Mouse (Mus musculus): ENCODE data around the gene Apold1. TPM values are rescaled to one million over a fixed set of nuclear protein-coding genes. Genes with fewer than 3 reads are reported as not detected.

Gene Apold1
- polyA plus RNA-seq, 1 experiment from 2014 or later: 3.5 TPM

DNA sequence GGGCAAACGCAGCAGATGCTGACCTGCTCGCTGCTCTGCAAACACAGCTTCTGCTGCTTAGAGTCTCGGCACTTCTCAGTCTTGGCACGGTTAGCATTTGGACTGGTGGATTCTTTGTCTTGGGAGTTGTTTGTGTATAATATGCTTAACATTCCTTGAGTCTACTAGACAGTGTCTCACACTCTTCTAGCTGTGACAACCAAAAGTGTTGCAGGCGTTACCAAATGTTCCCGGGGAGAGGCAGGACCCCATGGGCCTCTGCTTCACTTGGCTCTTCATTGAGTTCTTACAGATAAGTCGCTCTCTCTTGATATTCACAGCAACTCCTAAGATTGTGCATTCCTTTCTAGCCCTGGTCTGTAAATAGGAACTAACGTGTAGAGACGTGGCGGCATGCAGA lies 38.0 kb downstream of the Apold1 start:
- DNase-seq (ENCODE audit: low spot score) (peak; percentile 75), ATAC-seq (peak; percentile 61)
- no peak for TF ChIP-seq CTCF (IDR thresholded peaks at IDR 0.05)
- peak; percentile 100 for TF ChIP-seq EP300 (IDR thresholded peaks at IDR 0.05)
- H3K9me3 ChIP-seq (ENCODE audit: low read length): no peaks in the 10 kb centered on the region
- peaks cover 66% of the 10 kb centered on the region for H3K36me3 ChIP-seq (ENCODE audit: insufficient read depth, low read length)
- no peak overlapping the region for H3K4me3 ChIP-seq (ENCODE audit: low read depth, low read length)
- WGBS: 56% methylated on average over 10 of the region's 10 CpGs
- H3K4me2 ChIP-seq (replicated peaks; ENCODE audit: low read depth, low read length): no peak overlapping the region
- H3K27me3 ChIP-seq (replicated peaks; ENCODE audit: insufficient read depth, low read length): no peaks in the 10 kb centered on the region
- H3K4me1 ChIP-seq (ENCODE audit: insufficient read depth, low read depth, low read length): no peaks in the 10 kb centered on the region; the same call in none of the 2 replicates
- H3K27ac ChIP-seq (ENCODE audit: low read length): peak overlapping the region; percentile 80
- no peak overlapping the region for H3K9ac ChIP-seq (replicated peaks; ENCODE audit: low read depth)

- TF ChIP-seq CTCF (IDR thresholded peaks at IDR 0.05) (no peak), EP300 (IDR thresholded peaks at IDR 0.05) (peak; percentile 84)
- WGBS: 70% methylated on average over 3 of the region's 3 CpGs
- ATAC-seq: no peak
- Histone ChIP-seq H3K9me3 (ENCODE audit: low read length) (no peaks in the 10 kb centered on the region), H3K4me3 (ENCODE audit: low read depth, low read length) (no peak overlapping the region), H3K9ac (replicated peaks; ENCODE audit: low read depth) (no peak overlapping the region), H3K4me1 (ENCODE audit: insufficient read depth, low read depth, low read length) (no peaks in the 10 kb centered on the region; the same call in none of the 2 replicates), H3K27ac (ENCODE audit: low read length) (peak overlapping the region; percentile 80), H3K36me3 (ENCODE audit: insufficient read depth, low read length) (peaks cover 50% of the 10 kb centered on the region), H3K4me2 (replicated peaks; ENCODE audit: low read depth, low read length) (no peak overlapping the region), H3K27me3 (replicated peaks; ENCODE audit: insufficient read depth, low read length) (no peaks in the 10 kb centered on the region)
- no peak for DNase-seq (ENCODE audit: low spot score)
Observed at GRCm38 (mm10) chr6:135021633-135022032, 40.1 kb downstream of the Apold1 start.

DNA sequence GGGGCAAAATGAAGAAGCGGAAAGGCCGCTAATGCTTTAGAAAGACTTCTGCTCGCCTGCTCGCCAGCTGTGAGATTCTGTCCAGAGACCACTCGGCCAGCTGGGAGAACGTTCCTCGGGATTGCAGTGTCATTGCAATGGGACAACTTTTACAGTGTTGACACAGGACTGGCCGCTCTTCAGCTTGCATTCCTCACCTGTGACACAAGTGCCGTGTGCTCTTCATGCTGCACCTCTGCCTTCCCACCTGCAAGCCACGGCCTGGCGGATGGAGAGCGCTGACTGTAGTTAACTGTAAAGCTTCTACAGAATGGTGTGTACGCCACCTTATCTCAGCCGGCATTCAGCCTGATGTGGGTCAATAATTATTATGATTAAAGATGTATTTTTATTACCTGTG lies 41.9 kb downstream of the Apold1 start:
- no peak overlapping the region for H3K4me3 ChIP-seq (ENCODE audit: low read depth, low read length)
- H3K9me3 ChIP-seq (ENCODE audit: low read length): no peaks in the 10 kb centered on the region
- H3K4me2 ChIP-seq (replicated peaks; ENCODE audit: low read depth, low read length): no peak overlapping the region
- WGBS: 67% methylated on average over 14 of the region's 14 CpGs
- no peaks in the 10 kb centered on the region for H3K27me3 ChIP-seq (replicated peaks; ENCODE audit: insufficient read depth, low read length)
- TF ChIP-seq EP300 (IDR thresholded peaks at IDR 0.05): peak; percentile 94
- TF ChIP-seq CTCF (IDR thresholded peaks at IDR 0.05): no peak
- H3K9ac ChIP-seq (replicated peaks; ENCODE audit: low read depth): no peak overlapping the region; the same call in 1 of the 2 replicates
- peaks cover 37% of the 10 kb centered on the region for H3K36me3 ChIP-seq (ENCODE audit: insufficient read depth, low read length)
- peak overlapping the region; percentile 94 for H3K27ac ChIP-seq (ENCODE audit: low read length)
- ATAC-seq (peak; percentile 45), DNase-seq (ENCODE audit: low spot score) (peak; percentile 86)
- peaks cover 4% of the 10 kb centered on the region for H3K4me1 ChIP-seq (ENCODE audit: insufficient read depth, low read depth, low read length)

DNA sequence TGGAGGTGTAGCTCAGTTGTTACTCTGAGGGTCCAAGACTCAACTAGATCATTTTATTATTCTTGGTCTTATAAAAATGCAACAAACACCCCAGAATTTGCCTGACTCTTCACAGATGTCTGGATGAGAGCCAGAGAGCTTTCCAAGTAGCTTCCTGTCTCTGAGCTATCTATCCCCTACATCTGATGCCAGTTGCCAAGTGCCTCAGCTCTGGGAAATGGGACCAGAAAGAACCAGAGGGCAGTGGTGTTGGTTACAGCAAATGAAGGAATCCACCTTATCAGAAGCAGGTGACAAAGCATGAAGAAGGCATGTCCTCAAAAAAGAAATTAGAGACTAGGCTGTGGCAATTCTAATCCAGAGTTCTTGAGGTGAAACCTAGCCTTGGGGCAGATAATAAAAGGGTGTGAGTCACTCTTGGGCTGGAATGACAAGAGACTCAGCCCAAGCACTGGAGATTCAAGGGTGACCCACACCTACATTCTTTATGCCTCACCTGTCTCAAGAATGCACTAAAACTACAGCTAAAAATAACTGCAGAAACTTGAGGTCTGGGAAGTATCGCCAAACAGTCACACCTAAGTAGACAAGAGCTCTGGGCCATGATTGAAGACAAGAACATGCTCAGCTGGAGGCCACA lies 43.4 kb downstream of the Apold1 start:
- Histone ChIP-seq H3K36me3 (ENCODE audit: insufficient read depth, low read length) (peaks cover 34% of the 10 kb centered on the region; the same call in 1 of the 2 replicates), H3K27me3 (replicated peaks; ENCODE audit: insufficient read depth, low read length) (no peaks in the 10 kb centered on the region), H3K27ac (ENCODE audit: low read length) (peak overlapping the region; percentile 94), H3K4me2 (replicated peaks; ENCODE audit: low read depth, low read length) (no peak overlapping the region), H3K9me3 (ENCODE audit: low read length) (no peaks in the 10 kb centered on the region), H3K9ac (replicated peaks; ENCODE audit: low read depth) (no peak overlapping the region), H3K4me3 (ENCODE audit: low read depth, low read length) (no peak overlapping the region), H3K4me1 (ENCODE audit: insufficient read depth, low read depth, low read length) (peaks cover 4% of the 10 kb centered on the region)
- peak; percentile 93 for DNase-seq (ENCODE audit: low spot score)
- 56% methylated on average over 1 of the region's 1 CpGs for WGBS
- peak; percentile 100 for TF ChIP-seq EP300 (IDR thresholded peaks at IDR 0.05)
- no peak for TF ChIP-seq CTCF (IDR thresholded peaks at IDR 0.05)
- ATAC-seq: peak; percentile 87

GRCm38 (mm10) chr6:135026232-135026631 lies 44.7 kb downstream of the Apold1 start:
- peaks cover 24% of the 10 kb centered on the region; the same call in 1 of the 2 replicates for H3K36me3 ChIP-seq (ENCODE audit: insufficient read depth, low read length)
- H3K9ac ChIP-seq (replicated peaks; ENCODE audit: low read depth): no peak overlapping the region
- H3K4me3 ChIP-seq (ENCODE audit: low read depth, low read length): no peak overlapping the region
- TF ChIP-seq EP300 (IDR thresholded peaks at IDR 0.05) (peak; percentile 98), CTCF (IDR thresholded peaks at IDR 0.05) (peak; percentile 80)
- 6% methylated on average over 3 of the region's 3 CpGs for WGBS
- H3K4me2 ChIP-seq (replicated peaks; ENCODE audit: low read depth, low read length): no peak overlapping the region
- peak; percentile 93 for DNase-seq (ENCODE audit: low spot score)
- ATAC-seq: peak; percentile 85
- H3K27ac ChIP-seq (ENCODE audit: low read length): peak overlapping the region; percentile 94
- H3K27me3 ChIP-seq (replicated peaks; ENCODE audit: insufficient read depth, low read length): no peaks in the 10 kb centered on the region
- H3K9me3 ChIP-seq (ENCODE audit: low read length): no peaks in the 10 kb centered on the region
- H3K4me1 ChIP-seq (ENCODE audit: insufficient read depth, low read depth, low read length): peaks cover 4% of the 10 kb centered on the region

GRCm38 (mm10) chr6:135026755-135027154 lies 45.2 kb downstream of the Apold1 start:
- DNase-seq (ENCODE audit: low spot score) (peak; percentile 50), ATAC-seq (no peak)
- no peaks in the 10 kb centered on the region for H3K9me3 ChIP-seq (ENCODE audit: low read length)
- TF ChIP-seq EP300 (IDR thresholded peaks at IDR 0.05) (no peak), CTCF (IDR thresholded peaks at IDR 0.05) (no peak)
- H3K9ac ChIP-seq (replicated peaks; ENCODE audit: low read depth): no peak overlapping the region
- no peak overlapping the region for H3K4me3 ChIP-seq (ENCODE audit: low read depth, low read length)
- H3K36me3 ChIP-seq (ENCODE audit: insufficient read depth, low read length): peaks cover 19% of the 10 kb centered on the region; the same call in 1 of the 2 replicates
- H3K27ac ChIP-seq (ENCODE audit: low read length): peak overlapping the region; percentile 85
- 45% methylated on average over 2 of the region's 2 CpGs for WGBS
- H3K27me3 ChIP-seq (replicated peaks; ENCODE audit: insufficient read depth, low read length): no peaks in the 10 kb centered on the region
- peaks cover 4% of the 10 kb centered on the region for H3K4me1 ChIP-seq (ENCODE audit: insufficient read depth, low read depth, low read length)
- no peak overlapping the region for H3K4me2 ChIP-seq (replicated peaks; ENCODE audit: low read depth, low read length)

Data from lung, postnatal 0 days (tissue).